Mouse (Mus musculus): ENCODE measurements at regions not wholly inside any gene's neighbourhood (a gene's known extent, or its start where the extent isn't known, plus 50 kb on each side); places are given as distances from the start of the nearest gene placed in this dataset.

DNA sequence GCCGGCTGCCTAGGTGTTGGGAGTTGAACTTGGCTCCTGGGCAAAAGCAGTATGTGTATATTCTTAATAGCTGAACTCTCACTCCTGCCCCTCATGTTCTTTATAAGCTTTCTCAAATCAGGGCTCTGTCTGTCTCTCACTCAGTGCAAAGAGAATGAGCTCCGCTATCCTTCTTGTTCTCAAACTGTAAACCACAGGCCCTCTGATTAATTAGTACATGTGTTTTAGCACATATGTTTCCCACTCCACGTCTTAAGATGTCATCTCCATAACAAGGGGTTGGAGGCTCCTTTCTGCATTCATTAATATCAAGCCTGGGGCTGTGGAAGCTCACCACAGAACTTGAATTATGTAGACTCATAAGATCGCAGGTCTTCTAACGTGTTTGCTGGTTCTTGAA lies 104.7 kb downstream of the Nsun3 start:
- ATAC-seq: no peak
- Histone ChIP-seq H3K9ac (ENCODE audit: low read depth, low read length) (no peak overlapping the region), H3K27me3 (replicated peaks; ENCODE audit: control insufficient read depth, insufficient read depth, low read length) (no peaks in the 10 kb centered on the region), H3K9me3 (ENCODE audit: control insufficient read depth, low read length) (no peaks in the 10 kb centered on the region), H3K4me3 (ENCODE audit: low read length) (no peak overlapping the region), H3K36me3 (ENCODE audit: control insufficient read depth, insufficient read depth, low read length) (no peaks in the 10 kb centered on the region), H3K4me2 (ENCODE audit: low read depth, low read length) (no peak overlapping the region), H3K4me1 (ENCODE audit: control insufficient read depth, insufficient read depth, low read length) (no peaks in the 10 kb centered on the region), H3K27ac (ENCODE audit: low read length) (no peak overlapping the region)
- WGBS: 77% methylated on average over 5 of the region's 5 CpGs

DNA sequence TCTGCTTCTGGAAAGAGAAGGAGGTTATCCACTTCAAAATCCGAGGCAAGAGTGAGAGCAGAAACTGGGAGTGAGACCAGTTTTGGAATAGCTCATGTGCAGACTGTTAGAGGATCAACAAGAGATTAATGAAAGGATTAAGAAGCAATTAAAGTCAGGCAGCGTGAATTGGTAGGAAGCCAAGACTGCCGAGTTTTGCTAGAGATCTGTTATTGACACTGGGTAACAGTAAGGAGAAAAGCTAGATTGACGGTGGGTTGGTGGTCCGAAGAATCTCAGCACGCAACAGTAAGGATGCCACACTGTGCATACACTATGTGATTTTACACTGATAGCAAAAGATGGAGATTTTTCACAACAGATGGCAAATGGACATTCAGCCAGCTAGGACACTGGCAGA lies 109.8 kb downstream of the Nsun3 start:
- Histone ChIP-seq H3K27me3 (replicated peaks; ENCODE audit: control insufficient read depth, insufficient read depth, low read length) (no peaks in the 10 kb centered on the region), H3K4me3 (ENCODE audit: low read length) (no peak overlapping the region), H3K9ac (ENCODE audit: low read depth, low read length) (no peak overlapping the region), H3K36me3 (ENCODE audit: control insufficient read depth, insufficient read depth, low read length) (no peaks in the 10 kb centered on the region), H3K4me2 (ENCODE audit: low read depth, low read length) (no peak overlapping the region), H3K9me3 (ENCODE audit: control insufficient read depth, low read length) (no peaks in the 10 kb centered on the region), H3K27ac (ENCODE audit: low read length) (no peak overlapping the region), H3K4me1 (ENCODE audit: control insufficient read depth, insufficient read depth, low read length) (no peaks in the 10 kb centered on the region)
- 73% methylated on average over 6 of the region's 6 CpGs for WGBS
- ATAC-seq: no peak

DNA sequence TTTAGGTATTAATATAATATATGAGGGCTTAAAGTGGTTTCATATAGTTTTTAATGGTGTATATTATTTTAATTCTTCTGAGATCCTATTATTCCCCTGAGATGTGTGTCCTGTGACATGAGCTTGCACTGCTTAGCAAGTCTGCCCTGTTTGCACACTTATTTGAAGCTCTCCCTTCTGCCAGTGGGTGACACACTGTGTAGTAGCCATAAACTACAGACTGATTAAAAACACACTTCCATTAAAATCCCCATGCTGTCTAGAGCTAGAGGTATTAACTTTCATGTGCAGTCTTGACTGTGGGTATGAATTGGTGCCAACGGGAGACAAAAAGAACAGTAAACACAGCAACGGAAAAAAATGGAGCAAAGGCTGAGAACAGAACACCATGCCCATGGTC lies 129.2 kb downstream of the Nsun3 start:
- no peaks in the 10 kb centered on the region for H3K36me3 ChIP-seq (ENCODE audit: control insufficient read depth, insufficient read depth, low read length)
- H3K4me2 ChIP-seq (ENCODE audit: low read depth, low read length): no peak overlapping the region
- no peak for ATAC-seq
- no peaks in the 10 kb centered on the region for H3K4me1 ChIP-seq (ENCODE audit: control insufficient read depth, insufficient read depth, low read length)
- no peak overlapping the region for H3K27ac ChIP-seq (ENCODE audit: low read length)
- no peaks in the 10 kb centered on the region for H3K27me3 ChIP-seq (replicated peaks; ENCODE audit: control insufficient read depth, insufficient read depth, low read length)
- H3K9ac ChIP-seq (ENCODE audit: low read depth, low read length): no peak overlapping the region
- H3K4me3 ChIP-seq (ENCODE audit: low read length): no peak overlapping the region
- H3K9me3 ChIP-seq (ENCODE audit: control insufficient read depth, low read length): no peaks in the 10 kb centered on the region
- WGBS: 78% methylated on average over 2 of the region's 2 CpGs

DNA sequence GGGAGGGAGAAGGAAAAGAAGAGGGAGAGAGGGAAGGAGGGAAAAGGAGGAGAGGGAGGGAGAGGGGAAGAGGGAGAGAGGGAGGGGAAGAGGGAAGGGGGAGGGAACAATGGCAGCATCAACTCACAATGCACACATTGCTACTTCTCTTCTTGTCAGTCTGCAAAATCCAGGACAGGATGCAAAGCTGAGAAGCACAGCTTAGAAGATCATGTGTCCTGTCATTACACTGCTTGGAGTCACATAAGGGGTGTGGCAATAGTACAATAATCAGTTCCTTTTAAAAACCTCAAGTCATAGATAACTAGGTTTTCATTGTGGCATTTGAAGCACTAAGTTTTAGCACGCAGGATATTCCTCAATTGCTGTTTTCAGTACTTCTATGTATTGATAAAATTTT lies 132.2 kb downstream of the Nsun3 start:
- no peaks in the 10 kb centered on the region for H3K27me3 ChIP-seq (replicated peaks; ENCODE audit: control insufficient read depth, insufficient read depth, low read length)
- H3K4me3 ChIP-seq (ENCODE audit: low read length): no peak overlapping the region
- no peaks in the 10 kb centered on the region for H3K36me3 ChIP-seq (ENCODE audit: control insufficient read depth, insufficient read depth, low read length)
- H3K9ac ChIP-seq (ENCODE audit: low read depth, low read length): no peak overlapping the region
- no peak overlapping the region for H3K4me2 ChIP-seq (ENCODE audit: low read depth, low read length)
- H3K27ac ChIP-seq (ENCODE audit: low read length): no peak overlapping the region
- ATAC-seq: no peak
- WGBS: 76% methylated on average over 1 of the region's 1 CpGs
- no peaks in the 10 kb centered on the region for H3K9me3 ChIP-seq (ENCODE audit: control insufficient read depth, low read length)
- H3K4me1 ChIP-seq (ENCODE audit: control insufficient read depth, insufficient read depth, low read length): no peaks in the 10 kb centered on the region

DNA sequence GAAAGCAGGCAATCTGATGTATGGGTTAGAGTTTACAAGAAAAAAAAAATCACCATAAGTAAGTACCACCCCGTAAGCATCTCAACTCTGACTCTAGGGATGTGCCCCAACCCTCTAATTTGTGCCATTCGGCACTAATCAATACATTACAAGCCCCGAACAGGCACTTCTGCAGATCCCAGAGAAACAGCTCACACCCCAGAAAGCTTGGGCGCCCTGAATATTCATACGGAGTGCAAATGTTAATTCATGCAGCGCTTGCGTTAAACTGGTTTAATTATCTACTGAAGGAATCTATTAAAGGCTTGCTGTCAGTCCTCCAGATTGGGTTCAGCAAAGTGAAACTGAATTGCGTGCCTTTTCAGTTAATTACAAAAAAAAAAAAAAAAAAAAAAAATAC lies 132.8 kb downstream of the Nsun3 start:
- Histone ChIP-seq H3K36me3 (ENCODE audit: control insufficient read depth, insufficient read depth, low read length) (no peaks in the 10 kb centered on the region), H3K27me3 (replicated peaks; ENCODE audit: control insufficient read depth, insufficient read depth, low read length) (no peaks in the 10 kb centered on the region), H3K4me2 (ENCODE audit: low read depth, low read length) (no peak overlapping the region), H3K9me3 (ENCODE audit: control insufficient read depth, low read length) (no peaks in the 10 kb centered on the region), H3K4me1 (ENCODE audit: control insufficient read depth, insufficient read depth, low read length) (no peaks in the 10 kb centered on the region), H3K9ac (ENCODE audit: low read depth, low read length) (no peak overlapping the region), H3K4me3 (ENCODE audit: low read length) (no peak overlapping the region), H3K27ac (ENCODE audit: low read length) (no peak overlapping the region)
- WGBS: 39% methylated on average over 8 of the region's 8 CpGs
- ATAC-seq: no peak

DNA sequence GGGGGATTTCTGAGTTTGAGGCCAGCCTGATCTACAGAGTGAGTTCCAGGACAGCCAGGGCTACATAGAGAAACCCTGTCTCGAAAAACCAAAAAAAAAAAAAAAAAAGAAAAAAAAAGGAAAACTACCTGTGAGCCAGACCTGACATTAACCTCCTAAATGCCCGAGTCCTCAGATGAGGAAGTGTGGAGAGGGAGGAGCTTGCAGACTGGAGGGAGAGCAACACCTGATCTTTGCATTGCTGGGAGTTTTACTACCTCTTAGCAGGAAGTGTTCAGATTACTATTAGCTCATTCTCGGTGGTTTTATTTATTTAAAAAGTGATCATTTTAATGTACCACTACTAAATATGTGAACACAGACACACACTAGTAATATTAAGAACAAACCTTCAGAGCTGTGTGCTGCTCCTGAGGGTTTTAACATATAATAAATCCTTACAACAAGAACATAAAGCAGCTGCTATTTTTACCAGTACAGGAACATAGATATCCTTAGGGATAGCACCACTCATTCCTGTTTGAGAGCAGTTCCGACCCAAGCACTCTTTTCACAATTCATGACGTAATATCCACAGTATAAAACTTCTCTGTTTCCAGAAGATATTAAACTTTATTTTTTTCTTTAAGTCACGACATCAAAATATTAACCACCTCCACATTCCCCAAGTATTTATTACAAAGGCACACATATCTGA lies 133.7 kb downstream of the Nsun3 start:
- H3K4me2 ChIP-seq (ENCODE audit: low read depth, low read length): no peak overlapping the region
- no peaks in the 10 kb centered on the region for H3K4me1 ChIP-seq (ENCODE audit: control insufficient read depth, insufficient read depth, low read length)
- H3K36me3 ChIP-seq (ENCODE audit: control insufficient read depth, insufficient read depth, low read length): no peaks in the 10 kb centered on the region
- H3K9ac ChIP-seq (ENCODE audit: low read depth, low read length): no peak overlapping the region
- 65% methylated on average over 5 of the region's 6 CpGs for WGBS
- no peak overlapping the region for H3K27ac ChIP-seq (ENCODE audit: low read length)
- no peaks in the 10 kb centered on the region for H3K27me3 ChIP-seq (replicated peaks; ENCODE audit: control insufficient read depth, insufficient read depth, low read length)
- no peak; the same call in 1 of the 2 replicates for ATAC-seq
- H3K9me3 ChIP-seq (ENCODE audit: control insufficient read depth, low read length): no peaks in the 10 kb centered on the region
- H3K4me3 ChIP-seq (ENCODE audit: low read length): no peak overlapping the region

DNA sequence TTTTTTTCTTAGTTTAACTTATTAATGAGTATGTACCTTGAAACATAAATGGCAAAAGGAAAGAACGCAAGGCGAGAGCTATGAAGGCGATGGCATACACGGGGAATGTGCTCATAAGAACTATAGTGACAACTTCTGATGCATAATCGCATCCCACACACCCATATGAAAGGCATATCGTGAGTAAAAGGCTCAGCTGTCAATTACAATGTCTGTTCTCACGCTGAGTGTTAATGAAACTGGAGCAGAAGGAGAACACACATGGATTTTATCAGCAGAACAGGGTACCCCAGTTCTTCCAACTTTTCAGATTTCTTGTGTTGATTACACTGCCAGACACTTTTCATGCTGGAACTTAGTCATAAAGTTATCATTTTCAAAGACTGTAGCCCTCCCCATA lies 135.8 kb downstream of the Nsun3 start:
- H3K4me1 ChIP-seq (ENCODE audit: control insufficient read depth, insufficient read depth, low read length): no peaks in the 10 kb centered on the region
- H3K27me3 ChIP-seq (replicated peaks; ENCODE audit: control insufficient read depth, insufficient read depth, low read length): no peaks in the 10 kb centered on the region
- H3K9ac ChIP-seq (ENCODE audit: low read depth, low read length): no peak overlapping the region
- no peaks in the 10 kb centered on the region for H3K36me3 ChIP-seq (ENCODE audit: control insufficient read depth, insufficient read depth, low read length)
- H3K9me3 ChIP-seq (ENCODE audit: control insufficient read depth, low read length): no peaks in the 10 kb centered on the region
- WGBS: 85% methylated on average over 7 of the region's 7 CpGs
- no peak for ATAC-seq
- H3K4me2 ChIP-seq (ENCODE audit: low read depth, low read length): no peak overlapping the region
- H3K4me3 ChIP-seq (ENCODE audit: low read length): no peak overlapping the region
- no peak overlapping the region for H3K27ac ChIP-seq (ENCODE audit: low read length)

DNA sequence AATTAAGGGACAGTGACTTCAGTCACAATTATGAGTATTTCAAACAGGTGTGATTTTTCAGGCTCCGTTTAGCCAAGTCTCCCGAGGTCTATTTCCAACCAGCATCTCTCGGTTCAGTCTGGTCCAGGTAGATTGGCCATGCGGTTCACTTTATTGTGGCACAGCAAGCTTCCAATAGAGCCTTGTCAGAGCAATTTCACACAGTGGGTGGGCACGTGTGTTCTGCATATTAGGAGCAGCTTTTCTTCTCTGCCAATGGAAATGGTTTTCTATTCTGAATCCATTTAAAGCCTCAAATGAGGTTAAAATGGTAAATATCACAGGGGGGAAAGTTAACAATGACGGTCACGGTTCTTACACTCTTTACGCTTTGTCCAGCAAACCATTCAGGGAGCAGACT lies 138.3 kb downstream of the Nsun3 start:
- Histone ChIP-seq H3K27ac (ENCODE audit: low read length) (no peak overlapping the region), H3K36me3 (ENCODE audit: control insufficient read depth, insufficient read depth, low read length) (no peaks in the 10 kb centered on the region), H3K4me1 (ENCODE audit: control insufficient read depth, insufficient read depth, low read length) (no peaks in the 10 kb centered on the region), H3K27me3 (replicated peaks; ENCODE audit: control insufficient read depth, insufficient read depth, low read length) (no peaks in the 10 kb centered on the region), H3K9ac (ENCODE audit: low read depth, low read length) (no peak overlapping the region), H3K4me2 (ENCODE audit: low read depth, low read length) (no peak overlapping the region), H3K4me3 (ENCODE audit: low read length) (no peak overlapping the region), H3K9me3 (ENCODE audit: control insufficient read depth, low read length) (no peaks in the 10 kb centered on the region)
- WGBS: 77% methylated on average over 8 of the region's 8 CpGs
- no peak for ATAC-seq

DNA sequence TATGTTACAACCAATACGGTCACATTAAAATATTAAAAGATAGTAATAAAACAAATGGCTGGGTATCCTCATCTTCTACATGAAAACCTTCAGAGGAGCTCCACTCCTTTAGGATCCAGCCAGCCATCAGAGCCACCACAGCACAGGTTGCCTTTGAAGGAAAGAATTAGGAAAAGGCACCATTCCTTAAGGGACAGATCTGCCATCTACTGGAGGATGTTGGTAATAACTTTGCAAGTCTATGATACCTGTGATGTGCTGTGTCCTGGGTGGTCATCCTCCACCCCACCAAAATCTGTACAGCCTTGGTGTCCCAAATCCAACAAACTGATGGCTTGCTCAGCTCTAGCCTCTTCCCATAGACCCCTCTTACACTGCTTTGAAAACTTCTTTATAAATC lies 140.5 kb downstream of the Nsun3 start:
- Histone ChIP-seq H3K4me3 (ENCODE audit: low read length) (no peak overlapping the region), H3K4me2 (ENCODE audit: low read depth, low read length) (no peak overlapping the region), H3K36me3 (ENCODE audit: control insufficient read depth, insufficient read depth, low read length) (no peaks in the 10 kb centered on the region), H3K9ac (ENCODE audit: low read depth, low read length) (no peak overlapping the region), H3K27ac (ENCODE audit: low read length) (no peak overlapping the region), H3K27me3 (replicated peaks; ENCODE audit: control insufficient read depth, insufficient read depth, low read length) (no peaks in the 10 kb centered on the region), H3K9me3 (ENCODE audit: control insufficient read depth, low read length) (no peaks in the 10 kb centered on the region), H3K4me1 (ENCODE audit: control insufficient read depth, insufficient read depth, low read length) (no peaks in the 10 kb centered on the region)
- no peak for ATAC-seq
- WGBS: 76% methylated on average over 1 of the region's 1 CpGs

DNA sequence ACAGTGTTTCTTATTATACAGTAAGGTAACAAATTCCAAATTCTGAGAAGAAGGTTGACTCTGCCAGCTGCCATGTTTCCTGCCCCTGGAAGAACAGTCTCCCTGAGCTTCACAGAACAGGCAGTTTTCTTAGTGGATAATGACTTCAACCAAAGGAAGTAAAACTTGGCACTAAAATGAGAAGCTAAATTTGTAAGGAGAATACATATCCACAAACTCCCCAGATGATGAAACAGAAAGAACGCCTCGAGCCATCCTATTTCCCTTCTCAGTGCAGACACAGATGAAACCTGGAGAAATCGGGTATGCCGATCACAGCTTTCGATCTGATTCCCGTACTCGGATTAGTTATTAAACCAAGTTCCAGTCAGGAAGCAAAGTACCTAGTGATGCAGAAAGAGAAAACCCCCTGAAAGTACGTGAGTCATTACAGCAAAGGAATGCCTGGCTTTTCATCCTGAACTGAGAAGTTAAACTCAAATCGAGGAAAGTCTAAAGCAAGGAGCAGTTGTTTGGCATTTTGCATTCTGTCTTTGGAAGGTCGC lies 143.7 kb downstream of the Nsun3 start:
- WGBS: 86% methylated on average over 10 of the region's 10 CpGs
- Histone ChIP-seq H3K4me2 (ENCODE audit: low read depth, low read length) (no peak overlapping the region), H3K27ac (ENCODE audit: low read length) (no peak overlapping the region), H3K27me3 (replicated peaks; ENCODE audit: control insufficient read depth, insufficient read depth, low read length) (no peaks in the 10 kb centered on the region), H3K36me3 (ENCODE audit: control insufficient read depth, insufficient read depth, low read length) (no peaks in the 10 kb centered on the region), H3K4me3 (ENCODE audit: low read length) (no peak overlapping the region), H3K9ac (ENCODE audit: low read depth, low read length) (no peak overlapping the region), H3K4me1 (ENCODE audit: control insufficient read depth, insufficient read depth, low read length) (no peaks in the 10 kb centered on the region), H3K9me3 (ENCODE audit: control insufficient read depth, low read length) (no peaks in the 10 kb centered on the region)
- ATAC-seq: no peak

All from intestine, embryonic 16.5 days (tissue).